Comparison of ENCODE assay signal across 20 mouse cellular contexts in genomic region chr9:74169904-74170303, GRCm38 (mm10). TPM values are rescaled to one million over a fixed set of nuclear protein-coding genes. Genes with fewer than 3 reads are reported as not detected.
DNase-seq lines count a peak whose midpoint lies in the region; ATAC-seq and TF ChIP-seq lines count a peak whose summit lies in the region.
"Had no signal": no experiment of that assay in that cellular context is flagged by ENCODE, and none has a peak within 500 bp of the region (broad histone marks: within the 10 kb centered on the region; RNA-seq: fewer than 3 reads in every experiment).

No protein-coding gene starts in this region.

- H3K36me3 ChIP-seq in embryonic facial prominence, embryonic 14.5 days (ENCODE audit: control insufficient read depth, insufficient read depth, low read length): no peaks in the 10 kb centered on the region
- H3K36me3 ChIP-seq in embryonic facial prominence, embryonic 10.5 days (replicated peaks): no peaks in the 10 kb centered on the region
- no peaks in the 10 kb centered on the region for H3K36me3 ChIP-seq in midbrain, embryonic 11.5 days (ENCODE audit: control insufficient read depth, insufficient read depth, low read length)
- no peaks in the 10 kb centered on the region for H3K36me3 ChIP-seq in midbrain, postnatal 0 days (ENCODE audit: insufficient read depth, low read length)
- H3K36me3 ChIP-seq in hindbrain, embryonic 12.5 days: no peaks in the 10 kb centered on the region
- H3K36me3 ChIP-seq: forebrain, embryonic 15.5 days; heart, embryonic 13.5 days; hindbrain, embryonic 13.5 days had no signal

- ATAC-seq in embryonic facial prominence, embryonic 14.5 days (ENCODE audit: low read depth): no peak
- ATAC-seq in midbrain, embryonic 11.5 days (ENCODE audit: low FRiP score): no peak
- no peak for ATAC-seq in midbrain, postnatal 0 days (ENCODE audit: low FRiP score)
- no peak; the same call in 1 of the 2 replicates for ATAC-seq in hindbrain, embryonic 12.5 days (ENCODE audit: low FRiP score)
- ATAC-seq: forebrain, embryonic 15.5 days had no signal

- no peaks in the 10 kb centered on the region for H3K27me3 ChIP-seq in embryonic facial prominence, embryonic 14.5 days (replicated peaks; ENCODE audit: control insufficient read depth, insufficient read depth, low read length)
- H3K27me3 ChIP-seq in embryonic facial prominence, embryonic 10.5 days (replicated peaks; ENCODE audit: low read depth, poor library complexity, severe bottlenecking): no peaks in the 10 kb centered on the region
- H3K27me3 ChIP-seq in midbrain, embryonic 11.5 days (ENCODE audit: control insufficient read depth, insufficient read depth, low read length): no peaks in the 10 kb centered on the region
- no peaks in the 10 kb centered on the region for H3K27me3 ChIP-seq in midbrain, postnatal 0 days (ENCODE audit: insufficient read depth, low read length)
- H3K27me3 ChIP-seq in hindbrain, embryonic 12.5 days: no peaks in the 10 kb centered on the region
- H3K27me3 ChIP-seq: forebrain, embryonic 15.5 days; heart, embryonic 13.5 days had no signal

- H3K27ac ChIP-seq in embryonic facial prominence, embryonic 14.5 days (replicated peaks; ENCODE audit: low read depth, low read length): no peak overlapping the region
- H3K27ac ChIP-seq in embryonic facial prominence, embryonic 10.5 days (replicated peaks): no peak overlapping the region
- peak overlapping the region; percentile 14; the same call in 1 of the 2 replicates for H3K27ac ChIP-seq in midbrain, embryonic 11.5 days (ENCODE audit: low read depth, low read length)
- no peak overlapping the region for H3K27ac ChIP-seq in midbrain, postnatal 0 days (ENCODE audit: low read depth, low read length)
- H3K27ac ChIP-seq in hindbrain, embryonic 12.5 days: no peak overlapping the region
- H3K27ac ChIP-seq: forebrain, embryonic 15.5 days; heart, embryonic 13.5 days; hindbrain, embryonic 13.5 days had no signal

- no peak overlapping the region for H3K9ac ChIP-seq in embryonic facial prominence, embryonic 14.5 days (ENCODE audit: low read depth, low read length)
- H3K9ac ChIP-seq in midbrain, embryonic 11.5 days (ENCODE audit: low read length): no peak overlapping the region
- no peak overlapping the region for H3K9ac ChIP-seq in midbrain, postnatal 0 days (replicated peaks; ENCODE audit: low read length, poor library complexity, severe bottlenecking)
- H3K9ac ChIP-seq in hindbrain, embryonic 12.5 days: no peak overlapping the region
- H3K9ac ChIP-seq: forebrain, embryonic 15.5 days; heart, embryonic 13.5 days; hindbrain, embryonic 13.5 days had no signal

- no peaks in the 10 kb centered on the region for H3K4me1 ChIP-seq in embryonic facial prominence, embryonic 14.5 days (ENCODE audit: control insufficient read depth, insufficient read depth, low read length)
- H3K4me1 ChIP-seq in embryonic facial prominence, embryonic 10.5 days: peaks cover 14% of the 10 kb centered on the region
- H3K4me1 ChIP-seq in midbrain, embryonic 11.5 days (ENCODE audit: control insufficient read depth, insufficient read depth, low read length): no peaks in the 10 kb centered on the region
- H3K4me1 ChIP-seq in midbrain, postnatal 0 days (ENCODE audit: insufficient read depth, low read length): no peaks in the 10 kb centered on the region
- no peaks in the 10 kb centered on the region for H3K4me1 ChIP-seq in hindbrain, embryonic 12.5 days
- H3K4me1 ChIP-seq: forebrain, embryonic 15.5 days; heart, embryonic 13.5 days had no signal

- H3K9me3 ChIP-seq in embryonic facial prominence, embryonic 14.5 days (ENCODE audit: control insufficient read depth, low read length): no peaks in the 10 kb centered on the region
- no peaks in the 10 kb centered on the region for H3K9me3 ChIP-seq in embryonic facial prominence, embryonic 10.5 days
- H3K9me3 ChIP-seq in midbrain, embryonic 11.5 days (ENCODE audit: control insufficient read depth, low read length): no peaks in the 10 kb centered on the region
- H3K9me3 ChIP-seq in midbrain, postnatal 0 days (ENCODE audit: low read length): no peaks in the 10 kb centered on the region
- no peaks in the 10 kb centered on the region for H3K9me3 ChIP-seq in hindbrain, embryonic 12.5 days (replicated peaks)
- H3K9me3 ChIP-seq: forebrain, embryonic 15.5 days; heart, embryonic 13.5 days; hindbrain, embryonic 13.5 days had no signal

- 53% methylated on average over 6 of the region's 6 CpGs for WGBS in embryonic facial prominence, embryonic 14.5 days
- WGBS in embryonic facial prominence, embryonic 10.5 days: 62% methylated on average over 6 of the region's 6 CpGs
- 75% methylated on average over 6 of the region's 6 CpGs for WGBS in midbrain, embryonic 11.5 days
- 49% methylated on average over 6 of the region's 6 CpGs for WGBS in midbrain, postnatal 0 days
- WGBS in hindbrain, embryonic 12.5 days: 74% methylated on average over 6 of the region's 6 CpGs

- TF ChIP-seq CTCF in midbrain, postnatal 0 days (IDR thresholded peaks at IDR 0.05): no peak

- no peak overlapping the region for H3K4me2 ChIP-seq in embryonic facial prominence, embryonic 14.5 days (ENCODE audit: low read depth, low read length)
- H3K4me2 ChIP-seq in midbrain, embryonic 11.5 days: no peak overlapping the region
- H3K4me2 ChIP-seq in midbrain, postnatal 0 days (ENCODE audit: low read depth, low read length, poor library complexity, severe bottlenecking): no peak overlapping the region
- no peak overlapping the region for H3K4me2 ChIP-seq in hindbrain, embryonic 12.5 days (replicated peaks)
- H3K4me2 ChIP-seq: forebrain, embryonic 15.5 days; heart, embryonic 13.5 days; hindbrain, embryonic 13.5 days had no signal

- H3K4me3 ChIP-seq in embryonic facial prominence, embryonic 14.5 days (ENCODE audit: low read depth, low read length): no peak overlapping the region
- H3K4me3 ChIP-seq in embryonic facial prominence, embryonic 10.5 days: no peak overlapping the region
- no peak overlapping the region for H3K4me3 ChIP-seq in midbrain, embryonic 11.5 days (ENCODE audit: low read depth, low read length)
- no peak overlapping the region for H3K4me3 ChIP-seq in midbrain, postnatal 0 days (ENCODE audit: low read depth, low read length)
- H3K4me3 ChIP-seq in hindbrain, embryonic 12.5 days: no peak overlapping the region
- H3K4me3 ChIP-seq: forebrain, embryonic 15.5 days; heart, embryonic 13.5 days; hindbrain, embryonic 13.5 days had no signal

- peak; percentile 2 for DNase-seq in embryonic facial prominence, embryonic 14.5 days (ENCODE audit: low spot score)
- DNase-seq in embryonic facial prominence, embryonic 10.5 days (ENCODE audit: low spot score): no peak
- peak; percentile 79 for DNase-seq in midbrain, embryonic 11.5 days (ENCODE audit: low spot score, missing footprints)
- DNase-seq in midbrain, postnatal 0 days (ENCODE audit: low spot score): no peak
- DNase-seq in right cerebral cortex, postnatal 25 days: peak; percentile 5
- DNase-seq in right cerebral cortex, postnatal 14 days: no peak
- DNase-seq in cerebellum, adult 18-20 months: no peak
- DNase-seq: adrenal gland, postnatal 10 days; cerebellum, adult 2 months; cerebellum, postnatal 10 days; gastrocnemius, postnatal 14 days; heart, postnatal 36 days had no signal

RNA-seq across cellular contexts. Expression of gene Wdr72, which starts 59.7 kb away (rescaled TPM):
- 0.50 and 0.86 TPM in 2 replicates for polyA plus RNA-seq in embryonic facial prominence, embryonic 14.5 days (2014; fragmentation: Nextera tagmentation; extraction: Ambion mirVana)
- 0.26 and 0.36 TPM in 2 replicates for polyA plus RNA-seq in embryonic facial prominence, embryonic 10.5 days (2016; fragmentation: Nextera tagmentation; extraction: Ambion mirVana)
- 0.90 and 0.91 TPM in 2 replicates for polyA plus RNA-seq in midbrain, embryonic 11.5 days (2014; fragmentation: Nextera tagmentation; extraction: Ambion mirVana)
- 0.27 and 0.52 TPM in 2 replicates for total RNA-seq in midbrain, postnatal 0 days (2014; rRNA removed)
- polyA plus RNA-seq in midbrain, postnatal 0 days (2015; fragmentation: Nextera tagmentation; extraction: Ambion mirVana): 0.32 and 0.42 TPM in 2 replicates
- 0.56 and 0.69 TPM in 2 replicates for polyA plus RNA-seq in hindbrain, embryonic 12.5 days (2016; fragmentation: Nextera tagmentation; extraction: Ambion mirVana)
- total RNA-seq: gastrocnemius, adult 18-20 months; gastrocnemius, postnatal 14 days; MEL had no signal
- polyA plus RNA-seq: C2C12; frontal cortex, adult 2 months had no signal

Comparison
In these comparisons a context has a peak if more than half of its experiments do, and no peak if none do; other contexts are left out.
1. DNase-seq: peak in embryonic facial prominence, embryonic 14.5 days (single experiment), midbrain, embryonic 11.5 days (single experiment) and right cerebral cortex, postnatal 25 days (single experiment); none in embryonic facial prominence, embryonic 10.5 days (single experiment), midbrain, postnatal 0 days (single experiment), right cerebral cortex, postnatal 14 days (single experiment) and cerebellum, adult 18-20 months (0 of 2).